Mouse (Mus musculus) urinary bladder, adult 2 months (tissue): ENCODE data around the gene Fdps. TPM values are rescaled to one million over a fixed set of nuclear protein-coding genes. Genes with fewer than 3 reads are reported as not detected.

Source experiments
- DNase-seq: peaks from one replicate; pipeline ENCODE4 v3.0.0; 2022; ENCODE audit warnings: low spot score
- polyA plus RNA-seq: library from polyadenylated mRNA; depleted of rRNA; stranded (reverse); fragments of >200 nt; gene quantifications from 2 replicates; pipeline ENCODE4 v1.2.3, GENCODE M21; 2012; rRNA removed

The Fdps gene
- polyA plus RNA-seq, result 83.1 and 101 TPM in 2 replicates

GRCm38 (mm10) chr3:89101812-89102494, at the start of gene Fdps:
Gene Fdps, minus strand, starts transcription at chr3:89101959.
- peak; percentile 64 for DNase-seq

- DNase-seq, result no peak
Measured at GRCm38 (mm10) chr3:89148567-89148966, 46.8 kb upstream of the Fdps start.

GRCm38 (mm10) chr3:89147979-89148311, 46.2 kb upstream of the Fdps start:
- DNase-seq, result no peak

GRCm38 (mm10) chr3:89147101-89147978, 45.6 kb upstream of the Fdps start:
- peak; percentile 33 for DNase-seq

- no peak for DNase-seq
Measured at GRCm38 (mm10) chr3:89145566-89145965, 43.8 kb upstream of the Fdps start.

GRCm38 (mm10) chr3:89144821-89145220, 43.1 kb upstream of the Fdps start:
- no peak for DNase-seq

- DNase-seq, result no peak
Measured at GRCm38 (mm10) chr3:89136365-89136764, 34.6 kb upstream of the Fdps start.

GRCm38 (mm10) chr3:89135958-89136357, 34.2 kb upstream of the Fdps start, which contains the start of gene Pklr:
Gene Pklr, plus strand, starts transcription at chr3:89136142.
- DNase-seq, result no peak

GRCm38 (mm10) chr3:89133752-89134151, 32.0 kb upstream of the Fdps start:
- DNase-seq, result no peak

GRCm38 (mm10) chr3:89133063-89133450, 31.3 kb upstream of the Fdps start:
- DNase-seq, result no peak

- no peak for DNase-seq
Measured at GRCm38 (mm10) chr3:89132285-89133062, 30.7 kb upstream of the Fdps start.

- DNase-seq, result no peak
Measured at GRCm38 (mm10) chr3:89131816-89132215, 30.1 kb upstream of the Fdps start.

GRCm38 (mm10) chr3:89129908-89130307, 28.1 kb upstream of the Fdps start:
- DNase-seq, result no peak

- DNase-seq, result no peak
Measured at GRCm38 (mm10) chr3:89125981-89126380, 24.2 kb upstream of the Fdps start.

- DNase-seq, result no peak
Measured at GRCm38 (mm10) chr3:89124241-89124640, 22.5 kb upstream of the Fdps start.

GRCm38 (mm10) chr3:89123313-89123712, 21.6 kb upstream of the Fdps start:
- DNase-seq, result no peak

- DNase-seq, result no peak
Measured at GRCm38 (mm10) chr3:89115522-89115921, 13.8 kb upstream of the Fdps start.

GRCm38 (mm10) chr3:89113058-89113457, 11.3 kb upstream of the Fdps start:
- DNase-seq, result no peak

GRCm38 (mm10) chr3:89108146-89108545, 6.4 kb upstream of the Fdps start:
- no peak for DNase-seq

GRCm38 (mm10) chr3:89107545-89107944, 5.8 kb upstream of the Fdps start:
- DNase-seq, result no peak

- DNase-seq, result no peak
Measured at GRCm38 (mm10) chr3:89106881-89107280, 5.1 kb upstream of the Fdps start.

GRCm38 (mm10) chr3:89103291-89103595, 1.5 kb upstream of the Fdps start:
- DNase-seq, result no peak
